Mouse (Mus musculus): ENCODE measurements around the gene Piezo1.

GRCm38 (mm10) chr8:122488387-122488786, 62.7 kb downstream of the Piezo1 start:
- TF ChIP-seq POLR2A (IDR thresholded peaks at IDR 0.05; ENCODE audit: control insufficient read depth, low read depth, low read length) (no peak), CTCF (IDR thresholded peaks at IDR 0.05; ENCODE audit: control insufficient read depth, insufficient read depth, insufficient replicate concordance, low read depth, low read length) (no peak)

Measured in testis, adult 2 months (tissue).